Mouse (Mus musculus): ENCODE measurements around the gene Yipf3. TPM values are rescaled to one million over a fixed set of nuclear protein-coding genes. Genes with fewer than 3 reads are reported as not detected.

The Yipf3 gene
- total RNA-seq, 2 experiments from 2014 or later, result 76.8 to 81.5 TPM

DNA sequence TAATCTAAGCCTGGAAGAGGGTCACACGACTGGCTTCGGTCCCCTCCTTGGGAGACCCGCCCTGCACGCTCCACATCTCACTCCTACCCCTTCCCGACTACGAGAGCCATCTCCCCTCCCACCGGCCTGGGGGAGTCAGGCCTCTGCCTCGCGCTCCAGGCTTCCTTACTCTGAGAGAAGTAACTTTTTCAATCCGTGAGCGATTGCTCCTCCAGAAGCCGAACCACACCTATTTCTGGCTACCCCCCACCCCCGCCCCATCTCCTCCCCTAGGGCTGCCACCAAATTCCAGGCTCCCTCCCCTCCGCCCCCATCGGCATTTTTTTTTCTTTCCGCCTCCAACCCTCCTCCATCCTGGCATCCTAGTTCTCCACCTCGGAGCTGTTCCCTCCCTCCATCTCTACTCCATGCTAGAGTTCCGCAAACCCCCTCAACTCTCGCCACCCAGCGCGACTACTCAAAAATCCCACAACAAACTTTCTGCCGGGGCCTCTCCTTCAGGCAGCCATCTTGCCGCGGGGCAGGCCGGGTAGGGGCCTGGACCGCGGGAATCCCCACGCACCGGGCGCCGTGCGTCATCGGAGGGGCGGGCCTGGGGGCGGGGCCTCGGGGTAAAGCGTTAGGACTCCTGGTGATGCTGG lies 34.7 kb downstream of the Yipf3 start, which contains the start of gene Tjap1:
Gene Tjap1, minus strand, starts transcription at position 544 of the 641 bp plus-strand sequence.
- DNase-seq (ENCODE audit: low spot score in 2 of 2), result peak; percentile 84 to 88

DNA sequence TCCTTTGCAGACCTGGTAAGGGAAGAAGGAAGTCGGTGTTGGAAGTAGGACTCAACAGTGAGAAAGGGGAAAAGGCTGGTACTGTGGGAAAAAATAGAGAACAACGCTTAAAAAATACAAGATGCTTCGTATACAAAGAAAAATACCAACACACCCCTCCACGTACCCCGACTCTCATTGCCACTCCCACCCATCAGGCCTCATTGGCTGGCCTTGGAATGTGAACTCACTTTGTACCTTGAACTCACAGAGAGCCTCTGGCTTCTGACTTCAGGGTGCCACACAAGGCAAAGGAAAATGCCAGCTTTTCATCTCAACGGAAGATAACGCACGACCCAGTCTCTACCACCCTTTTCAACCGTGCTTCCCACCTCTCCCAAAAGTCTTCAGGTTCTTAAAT lies 35.3 kb downstream of the Yipf3 start:
- DNase-seq (ENCODE audit: low spot score in 2 of 2), result no peak

DNA sequence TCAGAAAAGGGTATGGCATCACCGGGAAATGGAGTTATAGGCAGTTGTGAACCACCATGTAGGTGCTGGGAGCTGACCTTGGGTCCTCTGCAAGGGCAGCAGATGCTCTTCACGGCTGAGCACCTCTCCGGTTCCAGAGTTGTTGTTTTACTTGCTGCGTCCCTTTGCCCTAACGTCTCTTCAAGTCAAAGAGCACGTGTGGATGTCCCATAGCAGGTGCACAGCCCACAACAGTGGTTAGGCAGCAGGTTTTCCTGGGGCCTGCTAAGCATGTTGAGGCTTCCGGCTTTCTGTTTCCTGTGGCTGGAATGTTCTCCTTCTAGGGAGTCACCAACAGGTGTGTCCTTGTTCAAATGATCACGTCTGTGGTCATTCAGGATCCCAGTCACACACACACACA lies 36.0 kb downstream of the Yipf3 start:
- peak in 1 of 2 experiments; percentile 8 for DNase-seq (ENCODE audit: low spot score in 2 of 2)

DNA sequence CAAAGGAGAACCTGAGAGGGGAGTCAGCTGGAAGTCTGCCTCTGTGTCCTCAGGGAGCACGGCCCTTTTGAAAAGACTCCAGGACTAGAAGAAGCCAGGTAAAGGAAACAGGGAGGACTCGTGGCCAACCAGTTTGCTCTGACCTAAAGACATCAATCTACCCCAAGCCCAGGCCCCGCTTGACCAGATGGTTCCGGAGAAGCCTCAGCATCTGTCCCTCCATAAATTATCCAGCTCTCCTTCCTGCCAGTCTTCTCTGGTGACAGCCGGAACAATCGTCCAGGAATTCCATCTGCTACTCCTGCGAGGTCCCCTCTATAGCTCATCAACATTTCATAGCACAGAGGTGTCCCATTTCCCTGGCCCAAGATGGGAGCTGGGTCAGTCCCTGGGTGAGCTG lies 36.8 kb downstream of the Yipf3 start:
- DNase-seq (ENCODE audit: low spot score in 2 of 2), result peak in 1 of 2 experiments; percentile 14

DNA sequence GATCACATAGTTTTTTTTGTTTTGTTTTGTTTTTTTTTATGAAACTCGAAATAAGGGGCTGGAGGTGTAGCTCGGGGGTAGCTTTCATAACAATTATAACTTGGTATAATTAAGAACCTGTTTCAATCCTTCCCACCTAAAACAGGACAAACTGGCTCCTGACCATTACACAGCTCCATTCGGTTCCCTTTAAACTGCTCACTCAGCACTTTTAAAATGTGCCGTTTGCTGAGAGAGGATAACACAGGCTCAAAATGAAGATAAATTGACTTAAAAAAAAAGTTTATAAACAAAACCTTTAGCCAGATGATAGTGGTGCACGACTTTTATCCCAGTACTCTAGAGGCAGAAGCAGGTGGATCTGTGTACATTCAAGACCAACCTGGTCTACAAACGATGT lies 37.5 kb downstream of the Yipf3 start:
- no peak for DNase-seq (ENCODE audit: low spot score in 2 of 2)

DNA sequence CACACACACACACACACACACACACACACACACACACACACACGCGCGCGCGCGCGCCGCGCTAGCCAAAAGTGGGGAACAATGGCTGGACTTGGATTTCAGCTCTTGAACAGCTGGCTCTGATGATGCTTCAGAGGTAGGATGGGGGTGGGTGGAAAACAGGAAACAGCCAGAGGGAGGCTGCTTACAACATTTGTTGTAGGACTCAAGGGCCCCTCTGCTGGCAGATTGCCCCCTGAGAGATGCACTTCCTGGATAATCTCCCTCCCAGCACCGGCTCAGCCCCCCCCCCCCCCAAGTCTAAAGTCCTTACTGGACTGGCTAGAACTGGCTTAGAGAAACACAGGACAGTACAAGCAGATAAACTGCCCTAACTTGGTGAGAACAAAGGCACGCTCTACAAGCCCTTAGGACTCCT lies 39.8 kb downstream of the Yipf3 start:
- peak; percentile 49 to 80 for DNase-seq (ENCODE audit: low spot score in 2 of 2)

DNA sequence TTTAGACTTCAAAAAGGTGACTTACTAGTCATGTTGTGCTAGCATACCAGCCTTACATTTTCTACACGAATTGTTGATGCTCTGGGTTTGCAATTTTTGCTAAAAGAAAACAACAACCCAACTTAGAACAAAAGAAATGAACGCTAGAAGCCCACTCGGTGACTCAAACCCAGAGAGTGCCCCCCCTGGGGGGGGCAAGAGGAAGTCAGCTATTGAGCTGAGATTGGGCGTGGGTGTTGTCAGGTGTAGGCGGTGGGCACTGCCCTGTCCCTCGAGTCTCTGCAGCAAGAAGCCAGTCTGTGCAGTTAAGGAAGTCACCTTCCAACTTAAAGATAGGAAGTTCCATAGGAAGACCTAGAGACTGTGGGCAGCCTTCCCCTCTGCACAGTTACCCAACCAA lies 48.7 kb downstream of the Yipf3 start:
- peak in 1 of 2 experiments; percentile 11 for DNase-seq (ENCODE audit: low spot score in 2 of 2)

DNA sequence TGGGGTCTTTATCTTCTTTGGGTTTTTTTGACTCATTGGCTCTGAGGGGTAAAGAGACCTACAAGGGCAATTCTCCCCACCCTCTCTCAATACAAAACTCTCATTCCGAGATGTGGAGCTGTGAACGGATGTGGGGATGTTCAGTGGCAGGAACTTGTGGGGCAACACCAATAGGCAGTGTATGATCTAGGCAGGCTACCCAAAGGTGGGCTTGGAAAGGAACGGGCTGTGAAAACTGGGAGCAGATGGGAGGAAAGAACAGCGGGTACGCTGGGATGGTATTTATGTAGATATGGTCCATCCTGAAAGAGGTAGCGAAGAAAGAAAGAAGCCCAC lies 49.1 kb downstream of the Yipf3 start:
- DNase-seq (ENCODE audit: low spot score in 2 of 2), result no peak

DNA sequence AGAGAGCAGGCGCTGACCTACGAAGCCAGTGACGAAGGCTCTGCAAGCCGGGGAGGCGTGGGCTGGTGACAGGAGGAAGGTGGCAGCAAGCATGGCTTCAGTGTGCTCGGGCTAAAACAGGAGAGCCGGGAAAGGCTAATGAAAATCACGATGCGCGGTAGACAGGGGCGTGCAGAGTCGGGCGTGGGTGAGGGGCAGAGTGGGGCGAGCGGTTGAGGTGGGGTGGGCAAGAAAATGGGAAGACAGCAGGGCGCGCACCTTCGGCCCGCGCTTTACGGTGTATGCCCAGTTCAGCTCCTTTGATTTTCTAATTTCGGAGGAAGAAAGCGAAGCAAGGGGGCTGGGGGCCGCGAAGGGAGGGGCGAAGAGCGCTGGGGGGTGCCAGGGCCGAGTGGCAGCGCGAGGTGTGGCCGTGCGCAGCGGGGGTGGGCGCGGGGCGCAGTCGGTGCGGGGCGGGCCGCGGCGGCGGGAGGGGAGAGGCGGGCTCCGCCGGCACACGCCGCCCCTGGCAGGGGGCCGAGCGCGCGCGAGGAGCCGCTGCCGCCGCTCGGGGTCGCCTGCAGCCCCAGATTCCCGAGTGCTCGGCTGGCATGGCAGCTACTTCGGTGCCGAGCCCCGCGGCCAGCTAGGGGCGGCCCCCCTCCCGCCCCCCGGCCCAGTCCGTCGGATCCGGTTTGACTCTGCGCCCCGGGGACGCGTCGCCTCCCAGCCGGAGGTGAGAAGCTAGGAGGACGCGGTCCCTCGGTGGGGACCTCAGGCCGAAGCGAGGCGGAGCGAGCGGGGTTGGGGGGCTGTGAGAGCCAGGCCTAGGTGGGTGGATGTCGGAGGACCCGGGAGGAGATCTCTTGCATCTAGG lies 49.7 kb downstream of the Yipf3 start, which contains the start of gene Dlk2:
Gene Dlk2, plus strand, starts transcription at position 58 of the 856 bp plus-strand sequence.
- peak in 1 of 2 experiments; percentile 21 for DNase-seq (ENCODE audit: low spot score in 2 of 2)

DNA sequence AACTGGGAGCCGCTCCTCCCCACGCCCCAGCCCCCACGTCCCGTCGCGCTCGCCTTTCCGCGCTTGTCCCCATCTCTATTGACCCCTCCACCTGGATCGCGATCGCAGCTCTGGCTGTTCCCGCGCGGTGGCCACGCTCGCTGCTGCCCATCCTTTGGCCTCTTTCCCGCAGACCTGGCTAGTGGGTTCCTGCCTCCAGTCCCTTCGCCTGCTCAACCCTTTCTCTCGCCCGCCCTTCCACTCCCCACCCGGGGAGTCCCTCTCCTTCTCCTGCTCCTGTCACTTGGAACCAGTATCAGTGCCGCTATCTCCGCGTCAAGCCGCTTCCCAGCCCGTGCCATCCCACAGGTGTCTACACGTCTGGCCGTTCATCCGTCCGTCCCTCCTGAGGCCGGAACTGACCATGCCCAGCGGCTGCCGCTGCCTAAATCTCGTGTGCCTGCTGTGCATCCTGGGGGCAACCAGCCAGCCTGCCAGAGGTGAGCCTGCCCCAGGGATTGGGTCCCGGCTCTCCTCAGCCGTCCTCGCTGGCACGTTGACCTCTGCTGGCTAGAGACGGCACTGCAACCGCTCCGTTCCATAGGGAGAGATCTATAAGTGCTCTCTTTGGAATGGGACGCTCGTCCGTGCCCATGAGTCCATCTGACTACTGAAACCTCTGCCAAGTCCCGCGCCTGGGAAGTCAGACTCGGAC lies 50.5 kb downstream of the Yipf3 start:
- peak; percentile 67 to 79 for DNase-seq (ENCODE audit: low spot score in 2 of 2)

DNA sequence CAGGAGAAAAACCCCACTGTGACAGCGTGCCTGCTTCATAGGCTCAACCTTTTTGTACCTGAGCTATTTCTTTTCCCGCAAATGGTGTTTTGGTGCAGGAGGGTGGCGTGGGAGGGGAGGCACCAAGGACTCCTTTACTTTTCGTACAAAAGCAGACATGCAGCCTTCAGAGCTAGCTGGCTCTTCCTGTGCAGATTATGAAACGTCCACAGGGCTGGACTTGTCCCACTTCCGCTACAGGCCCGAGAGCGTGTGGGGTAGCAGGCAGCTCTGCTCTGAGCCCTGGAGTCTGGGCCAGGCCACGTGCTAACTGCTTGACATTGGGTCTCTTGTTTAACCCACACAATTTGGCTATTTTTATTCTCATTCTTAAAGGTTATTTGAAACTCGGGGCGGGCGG lies 54.0 kb downstream of the Yipf3 start:
- no peak for DNase-seq (ENCODE audit: low spot score in 2 of 2)

Small RNA genes within 50 kb of the gene (microRNA-seq; reads per million reads assigned to microRNA genes)
- gene Mir693, result not detected

Other genes starting within 250 kb of the Yipf3 start
- 100 to 1,000 TPM in 1 of 2 experiments, 10 to 100 TPM in 1; 97.0 to 100 TPM for gene Vegfa, start 215.7 kb upstream of the Yipf3 start, total RNA-seq (2021)
- 10 to 100 TPM; 65.9 to 69.3 TPM for gene Mrps18a, start 137.1 kb upstream of the Yipf3 start, total RNA-seq (2021)
- gene Rsph9, start 103.9 kb upstream of the Yipf3 start, total RNA-seq (2021), result 1 to 10 TPM; 1.1 to 1.4 TPM
- 10 to 100 TPM; 15.7 to 17.6 TPM for gene Mad2l1bp, start 94.5 kb upstream of the Yipf3 start, total RNA-seq (2021)
- 10 to 100 TPM; 70.2 to 77.6 TPM for gene Gtpbp2, start 87.0 kb upstream of the Yipf3 start, total RNA-seq (2021)
- 10 to 100 TPM; 19.6 to 20.2 TPM for gene Polh, start 45.4 kb upstream of the Yipf3 start, total RNA-seq (2021)
- 10 to 100 TPM; 23.0 to 26.8 TPM for gene Xpo5, start 45.3 kb upstream of the Yipf3 start, total RNA-seq (2021)
- 10 to 100 TPM; 35.1 to 35.6 TPM for gene Polr1c, start within 50 bp of the Yipf3 start, total RNA-seq (2021)
- 1 to 10 TPM in 1 of 2 experiments, under 1 TPM in 1; 0.73 to 1.1 TPM for gene Lrrc73, start 5.5 kb downstream of the Yipf3 start, total RNA-seq (2021)
- 10 to 100 TPM; 79.8 to 90.9 TPM for gene Tjap1, start 34.9 kb downstream of the Yipf3 start, total RNA-seq (2021)
- gene Dlk2, start 49.3 kb downstream of the Yipf3 start, total RNA-seq (2021), result 1 to 10 TPM; 1.2 to 1.5 TPM
- gene Abcc10, start 80.3 kb downstream of the Yipf3 start, total RNA-seq (2021), result 1 to 10 TPM; 5.3 to 5.4 TPM
- 10 to 100 TPM; 33.9 to 35.0 TPM for gene Zfp318, start 135.7 kb downstream of the Yipf3 start, total RNA-seq (2021)
- 1 to 10 TPM; 3.7 to 4.8 TPM for gene Crip3, start 180.8 kb downstream of the Yipf3 start, total RNA-seq (2021)
- gene Slc22a7, start 190.4 kb downstream of the Yipf3 start, total RNA-seq (2021), result under 1 TPM in 1 of 2 experiments, not detected in 1; 0.21 TPM
- gene Ttbk1, start 239.6 kb downstream of the Yipf3 start, total RNA-seq (2021), result 1 to 10 TPM in 1 of 2 experiments, under 1 TPM in 1; 0.60 to 1.2 TPM
- gene Dnph1, start 248.6 kb downstream of the Yipf3 start, total RNA-seq (2021), result 1 to 10 TPM; 3.6 to 5.2 TPM

All from gastrocnemius, postnatal 4 days (tissue).